Mouse (Mus musculus) kidney, postnatal 4 days (tissue): ENCODE results near the gene Rnf111.
"Not testable (repeated sequence)": the region's sequence is repeated elsewhere in the genome, so short reads cannot be mapped to it uniquely, and the experiment has no call there.

Experiments
- DNase-seq, 2 experiments: peaks; one replicate each; pipeline ENCODE4 v3.0.0; 2021; ENCODE audit warnings: mixed read lengths in 2 of 2

Gene Rnf111

GRCm38 (mm10) chr9:70503626-70504041 is at the start of gene Rnf111:
Gene Rnf111 (minus strand): TSS chr9:70503725.
- peak; percentile 97 to 98 for DNase-seq

- DNase-seq: not testable (repeated sequence)
Observed at GRCm38 (mm10) chr9:70552233-70552632, 48.7 kb upstream of the Rnf111 start.

- no peak for DNase-seq
Observed at GRCm38 (mm10) chr9:70551524-70551923, 48.0 kb upstream of the Rnf111 start.

GRCm38 (mm10) chr9:70548304-70548703 is 44.8 kb upstream of the Rnf111 start:
- DNase-seq: no peak

GRCm38 (mm10) chr9:70546576-70546975 is 43.1 kb upstream of the Rnf111 start:
- DNase-seq: not testable (repeated sequence)

- DNase-seq: no peak
Observed at GRCm38 (mm10) chr9:70544831-70545230, 41.3 kb upstream of the Rnf111 start.

- no peak for DNase-seq
Observed at GRCm38 (mm10) chr9:70543985-70544384, 40.5 kb upstream of the Rnf111 start.

GRCm38 (mm10) chr9:70543048-70543880 is 39.7 kb upstream of the Rnf111 start:
- peak; percentile 75 to 84 for DNase-seq

- peak; percentile 100 for DNase-seq
Observed at GRCm38 (mm10) chr9:70542305-70543041, 38.9 kb upstream of the Rnf111 start, which contains the start of gene Sltm. Gene Sltm (plus strand): TSS chr9:70542754.

- DNase-seq: peak in 1 of 2 experiments; percentile 4
Observed at GRCm38 (mm10) chr9:70541584-70541983, 38.1 kb upstream of the Rnf111 start.

- no peak for DNase-seq
Observed at GRCm38 (mm10) chr9:70533328-70533727, 29.8 kb upstream of the Rnf111 start.

- DNase-seq: no peak
Observed at GRCm38 (mm10) chr9:70524366-70524765, 20.8 kb upstream of the Rnf111 start.

GRCm38 (mm10) chr9:70523813-70524212 is 20.3 kb upstream of the Rnf111 start:
- DNase-seq: no peak

GRCm38 (mm10) chr9:70520651-70521050 is 17.1 kb upstream of the Rnf111 start:
- DNase-seq: no peak

- DNase-seq: no peak
Observed at GRCm38 (mm10) chr9:70511681-70512080, 8.2 kb upstream of the Rnf111 start.

GRCm38 (mm10) chr9:70510998-70511583 is 7.6 kb upstream of the Rnf111 start:
- peak in 1 of 2 experiments; percentile 14 for DNase-seq

- DNase-seq: peak in 1 of 2 experiments; percentile 18
Observed at GRCm38 (mm10) chr9:70509906-70510525, 6.5 kb upstream of the Rnf111 start.

- DNase-seq: no peak
Observed at GRCm38 (mm10) chr9:70506787-70507186, 3.3 kb upstream of the Rnf111 start.

- DNase-seq: no peak
Observed at GRCm38 (mm10) chr9:70506186-70506585, 2.7 kb upstream of the Rnf111 start.

GRCm38 (mm10) chr9:70503015-70503603 is 416 bp downstream of the Rnf111 start:
- DNase-seq: peak; percentile 78 to 86

GRCm38 (mm10) chr9:70502284-70503014 is 1.1 kb downstream of the Rnf111 start:
- DNase-seq: no peak

- no peak for DNase-seq
Observed at GRCm38 (mm10) chr9:70496990-70497389, 6.5 kb downstream of the Rnf111 start.
